Mouse (Mus musculus) gastrocnemius, postnatal 4 days (tissue): ENCODE measurements around the gene Olfml1. TPM values are rescaled to one million over a fixed set of nuclear protein-coding genes. Genes with fewer than 3 reads are reported as not detected.
A peak's percentile ranks its signal among the peaks of the same experiment; 100 is the strongest.

Experiments used
- DNase-seq, 2 experiments: peaks; one replicate each; pipeline ENCODE4 v3.0.0; 2021 to 2022; ENCODE audit warnings: low spot score in 2 of 2, mixed read lengths in 2 of 2
- long read RNA-seq, 2 experiments: library from polyadenylated mRNA; stranded (forward); transcript quantifications; one replicate each; pipeline ENCODE4 v2.0.0; 2021
- total RNA-seq, 2 experiments: library from RNA; stranded (reverse); gene quantifications; 2 replicates each; pipeline ENCODE4 v1.2.3; 2021

The Olfml1 gene
- total RNA-seq: 10 to 100 TPM; 21.2 to 21.9 TPM
- long read RNA-seq, experiment 1, transcript Olfml1-201 (3 exons, 1,685 nt): major isoform, 19 of 22 reads
- long read RNA-seq, experiment 1, partial matches to known transcripts: 0 of 22 reads
- long read RNA-seq, experiment 1, other reads (novel, unspliced or antisense): 3 of 22 reads
- long read RNA-seq, experiment 2, transcript Olfml1-201 (3 exons, 1,685 nt): major isoform, 21 of 24 reads
- long read RNA-seq, experiment 2, partial matches to known transcripts: 0 of 24 reads
- long read RNA-seq, experiment 2, other reads (novel, unspliced or antisense): 3 of 24 reads

DNA sequence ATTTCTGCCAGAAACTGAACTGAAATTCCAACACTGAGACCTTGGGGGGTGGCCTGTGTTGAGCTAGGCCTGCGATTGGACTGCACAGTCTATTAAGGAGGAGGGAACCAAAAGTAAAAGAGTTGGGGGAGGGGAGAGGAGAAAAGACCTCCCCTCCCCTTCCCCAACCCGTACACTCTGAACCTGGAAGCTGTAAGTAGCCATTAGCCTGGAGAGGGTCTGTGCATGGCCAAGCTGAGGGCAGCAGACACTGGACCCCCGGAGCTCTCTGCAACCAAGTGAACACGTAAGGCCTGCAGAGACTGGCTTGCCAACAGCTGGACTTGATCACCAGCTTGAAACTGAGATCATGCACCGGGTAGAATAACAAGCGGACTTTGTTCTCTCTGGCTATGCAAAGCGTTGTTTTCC, at the start of gene Olfml1:
Gene Olfml1 (plus strand): TSS at position 186 of the 411 bp plus-strand sequence.
- peak in 1 of 2 experiments; percentile 50 for DNase-seq

DNA sequence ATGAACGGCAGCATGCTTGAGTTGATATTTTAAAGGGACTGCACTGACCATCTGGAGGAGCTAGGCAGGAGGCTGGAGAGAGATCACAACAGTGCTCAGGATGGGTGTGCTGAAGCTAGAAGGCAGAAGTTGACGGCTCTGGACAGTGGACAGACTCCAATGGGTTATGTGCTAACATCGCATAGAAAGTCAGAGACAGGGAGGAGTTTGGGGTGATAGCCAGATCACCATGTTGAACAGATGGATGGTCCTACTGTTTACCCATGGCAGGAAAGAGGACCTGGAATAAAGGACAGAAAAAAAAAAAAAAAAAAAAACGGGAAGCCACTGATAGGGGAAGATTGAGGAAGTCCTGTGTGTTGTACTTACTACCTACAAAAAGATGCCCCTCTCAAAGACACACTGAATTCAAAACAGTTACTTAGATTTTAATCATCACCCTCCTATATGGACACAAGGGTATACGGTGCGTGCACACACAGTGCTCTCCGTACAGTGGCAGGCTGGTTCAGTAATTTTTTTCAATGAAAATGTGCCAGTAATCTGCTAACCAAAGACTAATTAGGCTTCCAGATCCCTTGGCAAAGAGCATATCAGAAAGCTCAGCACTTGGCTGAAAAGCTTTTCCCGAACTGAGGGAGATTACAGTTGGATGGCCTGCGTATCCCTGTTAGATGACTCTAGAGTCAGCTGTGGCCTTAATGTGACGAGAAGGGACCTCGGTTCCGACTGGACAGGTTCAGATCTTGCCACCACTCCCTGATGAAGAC, 47.8 kb upstream of the Olfml1 start:
- DNase-seq: no peak

DNA sequence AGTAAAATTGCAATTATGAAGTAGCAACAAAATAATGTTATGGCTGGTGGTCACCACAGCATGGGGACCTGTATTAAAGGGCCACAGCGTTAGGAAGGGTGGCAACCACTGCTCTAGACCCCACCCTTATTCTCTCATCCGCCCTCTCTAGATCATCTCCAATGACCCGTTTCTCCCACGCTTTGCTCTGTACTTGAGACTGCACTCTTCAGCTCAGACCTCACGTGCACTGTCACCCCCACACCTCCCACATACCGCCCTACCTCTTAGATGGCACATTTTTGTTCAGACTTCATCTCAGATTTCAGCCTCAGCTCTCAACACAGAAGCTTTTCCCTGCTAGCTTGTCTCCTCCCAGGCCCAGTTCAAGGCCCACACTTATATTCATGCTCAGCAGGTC, 45.8 kb upstream of the Olfml1 start:
- DNase-seq: no peak

GRCm38 (mm10) chr7:107526299-107526698, 40.9 kb upstream of the Olfml1 start:
- peak in 1 of 2 experiments; percentile 25 for DNase-seq

DNA sequence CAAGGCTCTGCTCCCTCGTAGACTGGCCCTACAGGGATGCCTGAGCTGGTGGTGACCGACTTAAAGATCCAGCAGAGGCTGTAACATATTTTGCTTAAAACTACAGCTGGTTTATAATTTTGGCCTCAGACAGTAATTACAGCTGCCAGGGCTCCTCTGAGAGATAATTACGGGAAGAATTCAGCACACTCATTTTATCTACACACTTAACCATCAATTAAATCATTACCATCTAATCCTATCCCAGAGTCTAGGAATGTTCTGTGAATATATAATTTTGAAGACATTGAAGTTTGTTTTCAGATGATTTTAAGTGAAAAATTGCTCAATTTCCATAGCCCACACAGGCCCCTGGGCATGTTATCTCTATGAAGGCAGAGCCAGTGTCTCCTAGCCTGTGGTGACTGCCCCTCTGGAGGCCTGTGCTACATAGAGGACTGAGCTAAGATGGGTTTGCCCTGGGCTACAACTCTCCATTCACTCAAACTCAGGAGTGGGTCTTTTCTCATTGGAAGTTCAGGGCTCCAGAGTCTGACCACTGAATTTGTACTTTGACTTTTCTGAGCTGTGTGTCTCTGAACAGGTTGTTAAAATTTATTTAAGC, 39.0 kb upstream of the Olfml1 start:
- DNase-seq: no peak

DNA sequence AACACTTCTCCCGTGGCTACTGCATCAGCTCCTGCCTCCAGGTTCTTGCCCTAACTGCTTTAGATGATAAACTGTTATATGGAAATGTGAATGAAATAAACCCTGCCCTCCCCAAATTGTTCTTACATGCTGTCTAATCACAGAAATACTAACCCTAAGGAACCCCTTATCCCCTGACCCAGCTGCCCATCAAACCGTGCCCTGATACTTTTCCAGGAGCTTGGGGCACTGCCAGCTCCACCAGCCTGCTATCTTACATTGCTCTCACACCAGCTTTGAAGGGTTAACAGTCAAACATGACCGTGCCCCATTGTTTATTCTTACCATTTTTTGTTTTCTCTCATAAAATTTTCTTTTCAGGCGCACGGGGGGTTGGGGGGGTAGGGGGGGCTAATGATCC, 37.9 kb upstream of the Olfml1 start:
- no peak for DNase-seq

DNA sequence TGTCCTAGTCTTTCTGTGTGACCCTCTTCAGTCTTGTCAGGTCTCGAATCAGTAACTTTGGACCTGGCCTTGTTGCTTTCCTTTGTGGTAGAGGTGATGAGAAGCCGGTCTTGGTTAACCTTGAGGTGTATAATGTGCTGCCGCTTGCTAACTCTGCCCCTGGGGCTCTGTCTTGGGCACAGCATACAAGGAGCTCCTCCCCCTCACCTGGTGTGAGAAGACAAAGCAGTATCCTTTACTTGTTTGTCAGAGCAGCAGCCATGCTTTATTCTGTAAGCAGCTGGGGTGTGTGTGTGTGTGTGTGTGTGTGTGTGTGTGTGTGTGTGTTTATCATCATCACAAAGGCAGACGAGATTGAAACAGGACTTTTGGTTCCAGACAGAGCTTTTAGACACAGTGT, 31.9 kb upstream of the Olfml1 start:
- DNase-seq: no peak

DNA sequence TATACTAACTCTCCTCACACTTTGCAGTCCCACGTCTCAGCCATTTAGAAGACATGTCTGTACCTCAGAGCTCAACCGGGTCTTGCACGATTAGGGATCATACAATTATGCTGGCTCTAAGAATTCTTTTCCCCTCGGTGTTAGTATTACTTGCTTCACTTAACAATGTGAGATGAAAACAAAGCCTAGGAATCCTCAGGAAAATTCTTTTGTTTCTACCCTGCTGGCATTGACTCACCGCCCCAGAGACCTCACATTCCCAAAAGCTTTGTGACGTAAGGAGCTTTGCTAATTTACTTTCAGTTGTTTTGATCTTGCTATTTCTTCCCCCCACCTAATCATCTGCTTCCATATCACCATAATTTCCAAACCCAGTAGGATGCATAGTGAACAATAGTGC, 30.7 kb upstream of the Olfml1 start:
- no peak for DNase-seq

DNA sequence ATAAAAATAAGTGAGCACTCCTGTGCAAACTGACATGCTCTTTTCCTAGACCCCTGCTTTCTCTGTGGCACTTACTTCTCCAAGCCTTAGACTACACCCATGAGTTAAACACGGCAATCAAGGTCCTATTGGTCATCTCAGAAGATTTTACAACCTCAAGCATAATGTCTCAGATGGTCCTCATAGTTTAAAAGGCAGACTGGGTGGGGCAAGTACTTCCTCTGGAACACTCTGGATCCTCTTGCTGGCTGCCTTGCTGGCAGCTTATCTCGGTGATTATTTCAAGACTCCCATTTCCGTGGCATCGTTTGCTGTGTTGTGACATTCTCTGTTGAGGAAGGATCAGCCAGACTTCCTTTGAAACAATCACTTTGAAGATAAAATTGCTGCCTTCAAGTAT, 27.2 kb upstream of the Olfml1 start:
- DNase-seq: no peak

DNA sequence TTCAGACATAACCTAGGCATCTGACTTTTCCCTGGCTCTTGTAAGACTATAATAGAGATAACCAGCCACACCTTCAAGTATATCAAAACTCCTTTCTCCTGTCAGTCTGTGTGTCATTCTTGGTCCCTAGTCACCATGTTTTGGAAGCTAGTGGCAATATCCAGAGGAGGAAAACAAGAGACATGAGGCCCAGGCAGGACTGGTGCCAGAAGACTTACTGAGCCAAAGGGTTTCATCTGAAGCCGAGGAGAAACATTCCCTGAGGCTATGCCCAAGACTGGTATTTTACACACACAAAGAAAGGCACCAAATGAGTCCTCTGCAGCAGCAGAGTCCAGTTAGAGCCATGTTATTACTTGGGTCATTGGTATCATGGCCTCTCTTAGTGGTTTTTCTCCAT, 22.2 kb upstream of the Olfml1 start:
- DNase-seq: no peak

DNA sequence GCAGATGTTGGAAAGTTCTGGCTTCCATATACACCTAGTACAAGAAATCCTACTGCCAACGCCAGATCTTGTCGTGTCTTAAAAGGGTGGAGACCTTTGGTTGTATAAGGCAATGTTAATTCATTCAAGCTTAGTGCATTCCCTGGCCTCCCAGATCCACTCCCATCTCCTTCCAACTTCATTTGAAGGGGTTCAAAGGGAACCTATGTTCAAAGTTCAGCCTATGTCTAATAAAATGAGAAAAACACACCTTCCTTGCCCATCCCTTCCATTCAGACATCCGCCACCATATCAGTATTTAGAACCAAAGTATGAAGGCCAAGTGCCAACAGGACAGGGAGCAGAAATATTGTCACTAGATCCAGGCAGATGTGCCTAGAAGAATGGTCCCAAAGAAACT, 19.4 kb upstream of the Olfml1 start:
- no peak for DNase-seq

DNA sequence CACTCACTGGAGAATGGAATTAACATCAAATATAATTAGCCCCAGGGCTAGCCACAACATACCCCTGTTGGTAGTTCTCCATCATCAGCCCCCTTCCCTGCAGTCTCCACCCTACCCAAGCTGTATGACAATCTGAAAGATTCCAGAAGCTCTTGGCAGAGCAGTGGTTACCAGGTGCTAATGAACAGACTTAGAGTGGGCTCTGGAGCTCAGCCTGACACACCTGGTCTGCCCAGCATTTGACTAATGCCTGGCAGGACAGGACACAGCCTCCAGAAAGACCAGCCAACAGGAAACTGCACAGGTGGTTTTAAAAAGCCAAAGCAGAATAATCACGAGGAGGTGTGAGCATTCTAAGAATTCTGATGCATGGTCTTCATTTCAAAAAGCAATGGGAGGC, 13.8 kb upstream of the Olfml1 start:
- DNase-seq: no peak

DNA sequence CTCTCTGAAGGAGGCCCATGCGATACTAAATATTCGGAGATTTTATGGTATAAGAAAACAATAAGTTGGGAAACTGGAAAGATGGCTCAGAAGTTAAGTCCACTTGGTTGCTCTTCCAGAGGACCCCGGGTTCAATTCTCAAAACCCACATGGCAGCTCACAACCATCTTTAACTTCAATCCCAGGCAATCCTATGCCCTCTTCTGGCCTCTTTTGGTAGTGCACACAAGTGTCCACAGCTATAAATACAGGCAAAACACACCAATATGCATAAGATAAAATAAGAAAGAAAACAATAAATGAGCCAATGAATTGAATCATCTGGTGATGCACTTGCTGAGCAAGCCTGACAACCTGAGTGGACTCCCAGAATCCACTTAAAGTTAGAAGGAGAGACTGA, 11.3 kb upstream of the Olfml1 start:
- no peak for DNase-seq

DNA sequence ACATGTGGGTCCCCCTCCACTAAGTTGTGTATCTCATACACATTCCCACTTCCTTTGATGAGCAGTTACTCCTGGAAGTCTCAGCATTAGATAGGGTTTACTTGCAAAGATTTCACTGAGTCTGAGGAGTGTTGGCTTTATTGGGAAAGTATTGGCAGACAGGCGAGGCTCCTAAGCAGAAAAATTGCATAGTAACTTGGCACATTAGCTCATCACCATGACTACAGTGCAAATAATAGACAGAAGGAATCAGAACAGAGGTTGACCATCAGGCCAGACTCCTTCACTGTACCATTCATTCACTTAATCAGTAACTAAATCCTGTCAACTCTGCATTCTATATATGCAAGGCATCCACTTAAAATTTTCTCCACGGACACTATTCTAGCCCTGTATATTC, 6.6 kb upstream of the Olfml1 start:
- no peak for DNase-seq

GRCm38 (mm10) chr7:107561584-107561983, 5.7 kb upstream of the Olfml1 start:
- DNase-seq: no peak

DNA sequence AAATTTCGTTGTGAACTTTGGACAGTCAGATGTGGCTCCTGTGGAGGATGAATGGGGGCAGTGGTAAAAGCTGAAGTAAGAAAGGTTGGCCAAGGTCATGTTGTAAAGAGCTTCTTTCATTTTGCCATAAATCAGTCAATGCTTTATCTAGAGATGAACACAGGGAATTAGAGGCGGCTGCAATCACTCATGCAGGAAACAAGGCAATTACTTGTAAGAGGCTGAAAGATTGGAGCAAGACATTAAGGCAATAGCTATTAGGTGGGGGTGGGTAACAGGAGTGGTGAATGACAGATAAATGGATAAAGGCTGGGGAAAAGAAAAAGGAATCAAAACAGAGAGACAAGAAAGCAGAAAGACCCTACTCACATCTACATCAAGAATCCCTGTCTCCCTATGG, 3.5 kb upstream of the Olfml1 start:
- DNase-seq: no peak

GRCm38 (mm10) chr7:107567674-107568073, 428 bp downstream of the Olfml1 start:
- no peak for DNase-seq

GRCm38 (mm10) chr7:107568971-107569370, 1.7 kb downstream of the Olfml1 start:
- no peak for DNase-seq

DNA sequence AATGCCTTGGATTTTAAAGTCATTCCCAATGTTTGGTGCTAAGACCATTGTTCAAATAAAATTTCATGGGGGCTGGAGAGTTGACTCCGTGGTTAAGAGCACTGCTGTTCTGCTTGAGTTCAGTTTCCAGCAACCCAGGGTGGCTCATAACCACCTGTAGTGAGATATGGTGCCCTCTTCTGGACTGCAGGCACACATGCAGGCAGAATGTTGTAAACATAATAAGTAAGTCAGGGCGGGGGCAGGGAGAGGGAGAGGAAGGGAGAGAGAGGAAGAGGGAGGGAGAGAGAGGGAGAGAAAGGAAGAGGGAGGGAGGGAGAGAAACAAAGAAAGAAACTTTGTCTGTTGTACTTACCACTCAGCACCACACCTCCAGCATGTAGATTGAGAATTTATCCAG, 6.6 kb downstream of the Olfml1 start:
- no peak for DNase-seq

DNA sequence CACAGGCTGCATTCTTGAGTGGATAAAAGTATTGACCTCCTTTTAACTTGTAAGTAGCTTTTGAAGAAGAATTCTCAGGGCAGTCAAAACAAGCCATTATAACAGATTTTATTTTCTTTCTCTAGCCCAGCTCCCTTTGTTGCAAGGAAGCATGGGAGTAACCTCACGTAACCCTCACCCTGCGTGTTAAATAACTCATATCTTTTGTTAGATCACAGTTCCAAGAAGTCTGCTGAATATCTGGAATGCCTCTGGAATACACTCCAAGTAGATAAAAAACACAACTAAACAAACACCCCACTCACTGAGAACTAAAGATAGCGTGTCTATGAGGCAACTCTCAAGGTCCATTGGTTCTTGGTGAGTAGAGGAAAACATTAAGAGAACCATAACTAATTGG, 7.0 kb downstream of the Olfml1 start:
- DNase-seq: no peak

DNA sequence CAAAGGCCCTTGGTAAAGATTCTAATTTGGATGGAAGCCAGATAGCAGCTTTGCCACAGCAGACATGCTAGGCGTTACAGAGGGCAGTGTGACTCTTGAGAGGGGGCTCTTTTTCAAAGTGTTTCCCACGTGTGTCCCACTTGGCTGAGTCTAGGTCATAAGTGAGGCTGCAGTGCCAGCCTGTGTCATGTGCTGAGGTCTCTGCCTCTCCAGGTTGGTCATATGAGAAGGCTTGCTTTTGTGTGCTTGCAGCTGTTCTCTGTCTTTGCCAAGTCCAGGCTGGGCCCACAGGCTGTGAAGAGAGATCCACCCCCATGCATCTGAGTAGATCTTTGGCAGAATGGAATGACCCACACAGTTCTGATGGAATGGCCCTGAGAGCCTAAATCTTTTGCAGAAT, 25.4 kb downstream of the Olfml1 start:
- DNase-seq: peak in 1 of 2 experiments; percentile 33

DNA sequence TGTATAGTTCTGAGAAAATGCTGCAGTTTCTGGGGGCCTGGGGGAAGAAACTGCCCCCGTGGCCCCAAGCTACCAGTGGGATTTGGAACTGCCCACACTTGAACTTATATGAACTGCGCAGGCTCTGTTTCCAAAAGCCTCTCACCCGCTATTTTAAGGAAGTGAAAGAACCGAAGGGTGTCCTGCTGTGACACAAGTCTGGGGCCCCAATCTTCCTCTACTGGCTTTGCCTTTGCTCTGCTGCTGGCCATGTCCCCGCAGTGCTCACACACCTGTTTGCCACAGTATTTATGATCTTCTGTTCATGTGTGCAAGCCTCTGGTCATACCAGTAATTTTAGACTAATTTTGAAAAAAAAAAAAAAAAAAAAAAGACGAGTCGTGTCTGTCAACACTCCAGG, 26.7 kb downstream of the Olfml1 start:
- no peak for DNase-seq
